Mouse (Mus musculus): ENCODE results near the gene Klrc1. TPM values are rescaled to one million over a fixed set of nuclear protein-coding genes. Genes with fewer than 3 reads are reported as not detected.

The Klrc1 gene
- polyA plus RNA-seq (2017; shearing (Covaris generic)): not detected

DNA sequence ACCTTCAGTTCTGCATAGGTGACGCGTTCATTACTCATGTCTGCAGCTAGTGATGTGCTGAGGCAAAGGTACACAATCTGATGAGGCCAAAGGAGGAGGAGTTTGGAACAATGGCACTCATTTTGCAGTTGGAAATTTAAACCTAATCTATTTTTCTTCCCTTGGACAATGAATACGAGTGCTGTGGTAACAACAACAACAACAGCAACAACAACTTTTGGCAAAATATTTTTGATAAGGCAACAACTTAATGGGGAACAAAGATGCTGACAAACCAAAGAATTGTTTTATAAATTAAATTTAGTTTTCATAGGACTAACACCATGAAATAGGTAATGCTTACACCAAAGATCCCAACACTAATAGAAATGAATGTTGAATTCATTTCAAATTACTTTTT is at the start of gene Klrc1:
TSS of gene Klrc1 (minus strand) at position 101 of the 400 bp plus-strand sequence.

DNA sequence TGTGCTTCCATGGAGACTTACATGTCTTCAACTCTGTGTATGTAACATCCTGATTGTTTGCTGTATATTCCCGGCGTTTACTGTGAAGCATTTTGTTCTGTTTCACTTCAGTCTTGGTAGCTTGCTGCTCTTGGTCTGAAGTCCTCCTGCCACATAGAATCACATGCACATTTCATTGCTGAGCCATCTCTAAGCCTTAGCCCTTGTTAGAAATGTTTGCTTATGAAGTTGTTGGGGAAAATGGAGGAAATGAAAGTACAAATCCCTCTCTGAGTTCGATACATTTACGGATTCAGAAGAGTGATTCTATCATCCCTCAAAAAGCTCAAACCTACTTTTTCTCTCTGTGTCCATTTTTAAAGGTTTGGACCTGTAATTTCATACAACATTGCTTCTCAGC is 38.3 kb upstream of the Klrc1 start, which contains the start of gene Klri1:
TSS of gene Klri1 (minus strand) at position 101 of the 400 bp plus-strand sequence.

DNA sequence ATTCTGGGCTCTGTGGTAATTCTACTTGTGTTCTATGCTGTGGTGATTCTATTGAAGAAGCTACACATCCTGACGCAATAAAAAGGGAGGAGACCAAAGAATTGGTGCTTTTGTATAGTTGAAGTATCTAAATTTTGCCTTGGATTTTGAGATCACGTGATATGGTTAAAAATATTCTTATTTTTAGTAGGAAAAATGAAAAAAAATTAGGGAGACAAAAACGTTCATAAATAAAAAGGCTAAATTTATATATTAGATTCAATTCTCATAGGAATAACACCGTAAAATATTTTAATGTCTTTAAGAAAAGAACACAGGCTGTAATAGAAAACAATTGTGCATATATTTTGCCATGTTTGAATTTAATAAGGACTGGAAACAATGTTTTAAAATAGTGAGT is 18.2 kb downstream of the Klrc1 start, which contains the start of gene Klrc2:
TSS of gene Klrc2 (minus strand) at position 101 of the 400 bp plus-strand sequence.

DNA sequence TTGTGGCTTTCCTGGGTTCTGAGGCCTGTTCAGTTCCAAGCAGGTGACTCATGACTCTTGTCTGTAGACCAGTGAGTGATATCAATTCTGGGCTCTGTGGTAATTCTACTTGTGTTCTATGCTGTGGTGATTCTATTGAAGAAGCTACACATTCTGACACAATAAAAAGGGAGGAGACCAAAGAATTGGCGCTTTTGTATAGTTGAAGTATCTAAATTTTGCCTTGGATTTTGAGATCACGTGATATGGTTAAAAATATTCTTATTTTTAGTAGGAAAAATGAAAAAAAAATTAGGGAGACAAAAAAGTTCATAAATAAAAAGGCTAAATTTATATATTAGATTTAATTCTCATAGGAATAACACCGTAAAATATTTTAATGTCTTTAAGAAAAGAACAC is 35.5 kb downstream of the Klrc1 start, which contains the start of gene Klrc3:
TSS of gene Klrc3 (minus strand) at position 101 of the 400 bp plus-strand sequence.

DNA sequence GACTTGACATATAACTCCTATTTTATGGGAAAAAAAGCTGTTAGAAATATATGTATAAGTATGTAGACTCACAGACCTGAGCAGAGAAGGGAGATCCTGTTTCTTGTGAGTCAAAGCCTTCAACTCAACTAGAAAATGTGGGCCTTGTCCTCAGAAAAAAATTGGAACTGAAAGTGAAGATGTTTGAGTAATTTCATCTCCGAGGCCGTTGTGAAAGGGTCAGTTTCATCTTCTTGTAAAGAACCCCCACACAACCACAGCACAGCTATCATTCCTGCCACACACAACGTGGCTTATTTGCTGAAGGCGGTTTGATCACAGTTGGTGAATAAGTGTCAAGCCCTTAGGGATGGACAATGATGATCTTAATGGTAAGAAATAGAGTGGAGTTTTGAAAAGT is 55.0 kb downstream of the Klrc1 start, which contains the start of gene Klrk1:
TSS of gene Klrk1 (minus strand) at position 130 of the 400 bp plus-strand sequence.

Other genes starting within 250 kb of the Klrc1 start
- gene Clec1a, start 227.0 kb downstream of the Klrc1 start, polyA plus RNA-seq (2017; shearing (Covaris generic)): not detected
- 0.67 TPM for gene Olr1, start 171.8 kb downstream of the Klrc1 start, polyA plus RNA-seq (2017; shearing (Covaris generic))
- gene Tmem52b, start 166.4 kb downstream of the Klrc1 start, polyA plus RNA-seq (2017; shearing (Covaris generic)): not detected
- 16.2 TPM for gene Gabarapl1, start 145.8 kb downstream of the Klrc1 start, polyA plus RNA-seq (2017; shearing (Covaris generic))
- gene Klre1, start 101.1 kb downstream of the Klrc1 start, polyA plus RNA-seq (2017; shearing (Covaris generic)): not detected
- 1.9 TPM for gene Klrd1, start 87.2 kb downstream of the Klrc1 start, polyA plus RNA-seq (2017; shearing (Covaris generic))
- gene Klrk1, start 55.1 kb downstream of the Klrc1 start, polyA plus RNA-seq (2017; shearing (Covaris generic)): 0.49 TPM
- gene Klrc3, start 35.6 kb downstream of the Klrc1 start, polyA plus RNA-seq (2017; shearing (Covaris generic)): not detected
- 0.06 TPM for gene Klrc2, start 18.3 kb downstream of the Klrc1 start, polyA plus RNA-seq (2017; shearing (Covaris generic))
- not detected for gene Klri1, start 38.2 kb upstream of the Klrc1 start, polyA plus RNA-seq (2017; shearing (Covaris generic))
- 0.05 TPM for gene Klri2, start 61.5 kb upstream of the Klrc1 start, polyA plus RNA-seq (2017; shearing (Covaris generic))
- not detected for gene Gm156, start 105.3 kb upstream of the Klrc1 start, polyA plus RNA-seq (2017; shearing (Covaris generic))
- gene Gm17631, start 183.7 kb upstream of the Klrc1 start, polyA plus RNA-seq (2017; shearing (Covaris generic)): not detected
- gene Klra17, start 197.7 kb upstream of the Klrc1 start, polyA plus RNA-seq (2017; shearing (Covaris generic)): not detected
- gene Klra5, start 238.7 kb upstream of the Klrc1 start, polyA plus RNA-seq (2017; shearing (Covaris generic)): not detected

Data from CD4-positive, CD25-positive, alpha-beta regulatory T cell (primary cell).